Mouse (Mus musculus) kidney, postnatal 4 days (tissue): ENCODE results near the gene H2-DMa.
A peak's percentile ranks its signal among the peaks of the same experiment; 100 is the strongest.

Experiments
- DNase-seq, 2 experiments: peaks; one replicate each; pipeline ENCODE4 v3.0.0; 2021; ENCODE audit warnings: mixed read lengths in 2 of 2

Gene H2-DMa

GRCm38 (mm10) chr17:34106555-34106954 is 12.8 kb upstream of the H2-DMa start:
- no peak for DNase-seq

- no peak for DNase-seq
Observed at GRCm38 (mm10) chr17:34107109-34107867, 12.1 kb upstream of the H2-DMa start.

GRCm38 (mm10) chr17:34108460-34108859 is 10.9 kb upstream of the H2-DMa start:
- DNase-seq = no peak

GRCm38 (mm10) chr17:34109038-34109805 is 10.1 kb upstream of the H2-DMa start:
- DNase-seq = no peak

- no peak for DNase-seq
Observed at GRCm38 (mm10) chr17:34109806-34110195, 9.5 kb upstream of the H2-DMa start.

- no peak for DNase-seq
Observed at GRCm38 (mm10) chr17:34110309-34110708, 9.0 kb upstream of the H2-DMa start.

GRCm38 (mm10) chr17:34114114-34114513 is 5.2 kb upstream of the H2-DMa start:
- no peak for DNase-seq

GRCm38 (mm10) chr17:34116736-34117370 is 2.5 kb upstream of the H2-DMa start:
- no peak for DNase-seq

- no peak for DNase-seq
Observed at GRCm38 (mm10) chr17:34117421-34118112, 1.8 kb upstream of the H2-DMa start.

GRCm38 (mm10) chr17:34118113-34118872 is 1.0 kb upstream of the H2-DMa start:
- DNase-seq = peak; percentile 55 to 64

GRCm38 (mm10) chr17:34118873-34119248 is 480 bp upstream of the H2-DMa start:
- no peak for DNase-seq

GRCm38 (mm10) chr17:34120180-34120723 is 911 bp downstream of the H2-DMa start:
- peak; percentile 94 to 96 for DNase-seq

GRCm38 (mm10) chr17:34120814-34121171 is 1.5 kb downstream of the H2-DMa start:
- peak; percentile 89 to 94 for DNase-seq

GRCm38 (mm10) chr17:34121172-34121878 is 2.0 kb downstream of the H2-DMa start:
- peak; percentile 91 to 95 for DNase-seq

GRCm38 (mm10) chr17:34121879-34122187 is 2.5 kb downstream of the H2-DMa start:
- DNase-seq = peak; percentile 76 to 86

GRCm38 (mm10) chr17:34122188-34122984 is 3.0 kb downstream of the H2-DMa start, which contains the start of gene Brd2:
Gene Brd2 (minus strand): TSS chr17:34122634.
- DNase-seq = peak; percentile 97 to 98

GRCm38 (mm10) chr17:34123111-34123510 is 3.8 kb downstream of the H2-DMa start:
- no peak for DNase-seq

- DNase-seq = peak in 1 of 2 experiments; percentile 58
Observed at GRCm38 (mm10) chr17:34123518-34123917, 4.2 kb downstream of the H2-DMa start.

GRCm38 (mm10) chr17:34124649-34125048 is 5.3 kb downstream of the H2-DMa start:
- DNase-seq = no peak

- DNase-seq = no peak
Observed at GRCm38 (mm10) chr17:34126826-34127420, 7.6 kb downstream of the H2-DMa start.
